Mouse (Mus musculus) lung, embryonic 15.5 days (tissue): ENCODE measurements around the gene Armc9. TPM values are rescaled to one million over a fixed set of nuclear protein-coding genes. Genes with fewer than 3 reads are reported as not detected.
A peak's percentile ranks its signal among the peaks of the same experiment; 100 is the strongest.

Experiments used
- ATAC-seq: fragments of 200-750 bp; cut with Nextera tagmentation; 2 replicates; pipeline ENCODE4 v1.8.0; 2017; ENCODE audit warnings: moderate number of reproducible peaks, borderline replicate concordance; ENCODE audit not compliant: low FRiP score, low TSS enrichment; ENCODE audit errors: extremely low read depth
- H3K27ac ChIP-seq: fragments of 300-500 bp; sonication (generic); 2 replicates; pipeline ENCODE4 v1.5.1; 2015; ENCODE audit warnings: moderate library complexity, mild to moderate bottlenecking, inconsistent platforms
- H3K27me3 ChIP-seq: fragments of 300-500 bp; sonication (generic); 2 replicates; pipeline ENCODE4 v1.6.1; 2015; ENCODE audit warnings: inconsistent platforms
- H3K36me3 ChIP-seq: fragments of 300-500 bp; sonication (generic); 2 replicates; pipeline ENCODE4 v1.6.1; 2015; ENCODE audit warnings: inconsistent platforms
- H3K4me1 ChIP-seq: fragments of 300-500 bp; sonication (generic); 2 replicates; pipeline ENCODE4 v1.6.1; 2015; ENCODE audit warnings: inconsistent platforms
- H3K4me2 ChIP-seq: fragments of 300-500 bp; sonication (generic); 2 replicates; pipeline ENCODE4 v1.6.1; 2015; ENCODE audit warnings: inconsistent platforms, mild to moderate bottlenecking, moderate library complexity
- H3K4me3 ChIP-seq: fragments of 300-500 bp; sonication (generic); 2 replicates; pipeline ENCODE4 v1.5.1; 2015; ENCODE audit warnings: mild to moderate bottlenecking, inconsistent platforms
- H3K9ac ChIP-seq: fragments of 300-500 bp; sonication (generic); 2 replicates; pipeline ENCODE4 v1.6.1; 2015; ENCODE audit warnings: inconsistent platforms
- H3K9me3 ChIP-seq: fragments of 300-500 bp; sonication (generic); 2 replicates; pipeline ENCODE4 v1.6.1; 2016; ENCODE audit warnings: inconsistent platforms
- WGBS: fragments of 180-500 bp; shearing (Covaris S2); methylation state at CpG from one replicate; pipeline ENCODE4 v1.1.7; 2015; 5-methylcytosine and 5-hydroxymethylcytosine counted together
- polyA plus RNA-seq: library from polyadenylated mRNA; unstranded; fragments of >200 nt; fragmentation: Nextera tagmentation; extraction: Ambion mirVana; gene quantifications from 2 replicates; pipeline ENCODE4 v1.2.1, GENCODE M21; 2015

The Armc9 gene
- polyA plus RNA-seq, 1 experiment from 2014 or later = 20.3 TPM

GRCm38 (mm10) chr1:86147557-86147956 is 7.0 kb upstream of the Armc9 start:
- Histone ChIP-seq H3K36me3 (no peaks in the 10 kb centered on the region), H3K4me3 (no peak overlapping the region), H3K4me2 (no peak overlapping the region), H3K9me3 (no peaks in the 10 kb centered on the region), H3K4me1 (no peaks in the 10 kb centered on the region), H3K27me3 (no peaks in the 10 kb centered on the region), H3K9ac (no peak overlapping the region), H3K27ac (no peak overlapping the region)
- ATAC-seq = no peak
- 70% methylated on average over 5 of the region's 5 CpGs for WGBS

- Histone ChIP-seq H3K36me3 (no peaks in the 10 kb centered on the region), H3K9me3 (no peaks in the 10 kb centered on the region), H3K27ac (no peak overlapping the region), H3K4me2 (no peak overlapping the region), H3K27me3 (no peaks in the 10 kb centered on the region), H3K4me3 (no peak overlapping the region), H3K9ac (no peak overlapping the region), H3K4me1 (no peaks in the 10 kb centered on the region)
- ATAC-seq = no peak
- 67% methylated on average over 9 of the region's 9 CpGs for WGBS
Measured at GRCm38 (mm10) chr1:86148161-86148560, 6.4 kb upstream of the Armc9 start.

GRCm38 (mm10) chr1:86150929-86151328 is 3.7 kb upstream of the Armc9 start:
- no peak for ATAC-seq
- no peak overlapping the region for H3K27ac ChIP-seq
- H3K36me3 ChIP-seq = no peaks in the 10 kb centered on the region
- H3K4me3 ChIP-seq = no peak overlapping the region
- WGBS = 77% methylated on average over 6 of the region's 6 CpGs
- peaks cover 13% of the 10 kb centered on the region for H3K4me1 ChIP-seq
- H3K9me3 ChIP-seq = no peaks in the 10 kb centered on the region
- H3K4me2 ChIP-seq = no peak overlapping the region
- H3K9ac ChIP-seq = no peak overlapping the region
- H3K27me3 ChIP-seq = no peaks in the 10 kb centered on the region

GRCm38 (mm10) chr1:86151376-86151775 is 3.2 kb upstream of the Armc9 start:
- no peak overlapping the region for H3K27ac ChIP-seq
- H3K4me2 ChIP-seq = no peak overlapping the region
- H3K9ac ChIP-seq = no peak overlapping the region
- H3K36me3 ChIP-seq = no peaks in the 10 kb centered on the region
- peaks cover 13% of the 10 kb centered on the region for H3K4me1 ChIP-seq
- H3K9me3 ChIP-seq = no peaks in the 10 kb centered on the region
- H3K27me3 ChIP-seq = no peaks in the 10 kb centered on the region
- ATAC-seq = no peak
- 85% methylated on average over 7 of the region's 7 CpGs for WGBS
- H3K4me3 ChIP-seq = no peak overlapping the region

GRCm38 (mm10) chr1:86152618-86153017 is 2.0 kb upstream of the Armc9 start:
- no peak for ATAC-seq
- Histone ChIP-seq H3K4me1 (peaks cover 13% of the 10 kb centered on the region), H3K4me3 (no peak overlapping the region), H3K9ac (no peak overlapping the region), H3K9me3 (no peaks in the 10 kb centered on the region), H3K4me2 (no peak overlapping the region), H3K27ac (no peak overlapping the region), H3K27me3 (no peaks in the 10 kb centered on the region), H3K36me3 (no peaks in the 10 kb centered on the region)
- WGBS = 93% methylated on average over 1 of the region's 1 CpGs

- no peaks in the 10 kb centered on the region for H3K36me3 ChIP-seq
- peak overlapping the region; percentile 94 for H3K4me3 ChIP-seq
- no peaks in the 10 kb centered on the region for H3K27me3 ChIP-seq
- 2% methylated on average over 18 of the region's 18 CpGs for WGBS
- ATAC-seq = no peak
- H3K9ac ChIP-seq = peak overlapping the region; percentile 81
- peak overlapping the region; percentile 82 for H3K4me2 ChIP-seq
- peaks cover 13% of the 10 kb centered on the region for H3K4me1 ChIP-seq
- H3K9me3 ChIP-seq = no peaks in the 10 kb centered on the region
- no peak overlapping the region for H3K27ac ChIP-seq
Measured at GRCm38 (mm10) chr1:86154824-86155164, 214 bp downstream of the Armc9 start.

- Histone ChIP-seq H3K36me3 (peaks cover 12% of the 10 kb centered on the region), H3K4me3 (no peak overlapping the region), H3K9ac (peak overlapping the region; percentile 17; the same call in 1 of the 2 replicates), H3K4me2 (no peak overlapping the region), H3K4me1 (peaks cover 13% of the 10 kb centered on the region), H3K27ac (no peak overlapping the region), H3K27me3 (no peaks in the 10 kb centered on the region), H3K9me3 (no peaks in the 10 kb centered on the region)
- 82% methylated on average over 3 of the region's 3 CpGs for WGBS
- ATAC-seq = no peak
Measured at GRCm38 (mm10) chr1:86156075-86156474, 1.5 kb downstream of the Armc9 start.

GRCm38 (mm10) chr1:86156595-86156994 is 2.0 kb downstream of the Armc9 start:
- Histone ChIP-seq H3K4me1 (peaks cover 13% of the 10 kb centered on the region), H3K27ac (no peak overlapping the region), H3K9me3 (no peaks in the 10 kb centered on the region), H3K4me2 (no peak overlapping the region), H3K27me3 (no peaks in the 10 kb centered on the region), H3K9ac (no peak overlapping the region), H3K4me3 (no peak overlapping the region), H3K36me3 (peaks cover 17% of the 10 kb centered on the region)
- ATAC-seq = no peak
- 83% methylated on average over 6 of the region's 6 CpGs for WGBS

- Histone ChIP-seq H3K27ac (no peak overlapping the region), H3K27me3 (no peaks in the 10 kb centered on the region), H3K9me3 (no peaks in the 10 kb centered on the region), H3K9ac (no peak overlapping the region), H3K36me3 (peaks cover 38% of the 10 kb centered on the region), H3K4me3 (no peak overlapping the region), H3K4me2 (no peak overlapping the region), H3K4me1 (peaks cover 9% of the 10 kb centered on the region)
- 86% methylated on average over 6 of the region's 6 CpGs for WGBS
- no peak for ATAC-seq
Measured at GRCm38 (mm10) chr1:86160059-86160458, 5.5 kb downstream of the Armc9 start.

- Histone ChIP-seq H3K4me3 (no peak overlapping the region), H3K4me1 (peaks cover 4% of the 10 kb centered on the region), H3K9me3 (no peaks in the 10 kb centered on the region), H3K27me3 (no peaks in the 10 kb centered on the region), H3K9ac (no peak overlapping the region), H3K36me3 (peaks cover 38% of the 10 kb centered on the region), H3K4me2 (no peak overlapping the region), H3K27ac (no peak overlapping the region)
- ATAC-seq = no peak
- 92% methylated on average over 5 of the region's 5 CpGs for WGBS
Measured at GRCm38 (mm10) chr1:86160479-86160878, 5.9 kb downstream of the Armc9 start.

- Histone ChIP-seq H3K4me2 (no peak overlapping the region), H3K9me3 (no peaks in the 10 kb centered on the region), H3K27ac (no peak overlapping the region), H3K9ac (no peak overlapping the region), H3K36me3 (peaks cover 38% of the 10 kb centered on the region), H3K4me3 (no peak overlapping the region), H3K27me3 (no peaks in the 10 kb centered on the region), H3K4me1 (no peaks in the 10 kb centered on the region)
- WGBS = 85% methylated on average over 5 of the region's 5 CpGs
- ATAC-seq = no peak
Measured at GRCm38 (mm10) chr1:86161061-86161460, 6.5 kb downstream of the Armc9 start.

GRCm38 (mm10) chr1:86174602-86175001 is 20.0 kb downstream of the Armc9 start:
- H3K27me3 ChIP-seq = no peaks in the 10 kb centered on the region

GRCm38 (mm10) chr1:86176066-86176465 is 21.5 kb downstream of the Armc9 start:
- no peak for ATAC-seq
- no peaks in the 10 kb centered on the region for H3K27me3 ChIP-seq
- WGBS = 50% methylated on average over 2 of the region's 2 CpGs

More at GRCm38 (mm10) chr1:86174602-86175001, 20.0 kb downstream of the Armc9 start:
- H3K9ac ChIP-seq = no peak overlapping the region
- no peak overlapping the region for H3K4me3 ChIP-seq
- no peaks in the 10 kb centered on the region for H3K4me1 ChIP-seq
- 88% methylated on average over 5 of the region's 5 CpGs for WGBS
- H3K27ac ChIP-seq = no peak overlapping the region
- ATAC-seq = no peak
- 0 out of 2 replicates have a peak, but pooled peaks cover 19% of the 10 kb centered on the region for H3K36me3 ChIP-seq
- H3K9me3 ChIP-seq = no peaks in the 10 kb centered on the region
- no peak overlapping the region for H3K4me2 ChIP-seq

More at GRCm38 (mm10) chr1:86176066-86176465, 21.5 kb downstream of the Armc9 start:
- no peak overlapping the region for H3K27ac ChIP-seq
- no peak overlapping the region for H3K4me3 ChIP-seq
- no peaks in the 10 kb centered on the region for H3K4me1 ChIP-seq
- H3K9me3 ChIP-seq = no peaks in the 10 kb centered on the region
- H3K9ac ChIP-seq = no peak overlapping the region
- H3K36me3 ChIP-seq = 0 out of 2 replicates have a peak, but pooled peaks cover 18% of the 10 kb centered on the region
- no peak overlapping the region for H3K4me2 ChIP-seq
